Mouse (Mus musculus) T-helper 1 cell (primary cell): Measurements from ENCODE around the gene Gfm2.

Experiments used
- in situ Hi-C: fragments of 300-600 bp; cut with MboI, MseI; formaldehyde crosslinking; loops from one replicate; pipeline ENCODE4 v1.15.1; 2025; ENCODE audit warnings: high pct_unique_total_duplicates

Gene Gfm2

DNA sequence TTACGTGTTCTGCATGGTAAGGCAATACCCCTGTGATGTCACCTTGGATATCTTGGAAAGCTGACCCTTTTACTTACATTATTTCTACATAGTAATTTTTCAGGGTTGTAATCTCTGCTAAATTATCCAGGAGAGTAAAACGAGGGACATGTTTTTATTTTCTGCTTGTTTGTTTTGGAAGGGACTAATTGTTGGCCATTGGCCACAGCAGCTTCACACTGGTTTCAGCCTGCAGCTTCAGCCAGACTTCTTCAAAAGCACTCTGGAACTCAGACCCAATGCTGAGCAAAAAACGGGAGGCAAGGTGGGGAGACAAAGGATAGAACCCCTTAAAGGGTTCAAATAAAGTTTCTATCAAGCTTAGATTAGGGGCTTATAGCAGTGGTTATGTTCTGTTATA, 92.4 kb downstream of the Gfm2 start:
- in situ Hi-C loops: loop anchor here (5.0 kb wide), 2 partner anchors 367 to 707 kb away; no protein-coding TSS in a partner anchor
